Mouse (Mus musculus): ENCODE measurements at regions not wholly inside any gene's neighbourhood (a gene's known extent, or its start where the extent isn't known, plus 50 kb on each side); places are given as distances from the start of the nearest gene placed in this dataset.
A peak's percentile ranks its signal among the peaks of the same experiment; 100 is the strongest.

DNA sequence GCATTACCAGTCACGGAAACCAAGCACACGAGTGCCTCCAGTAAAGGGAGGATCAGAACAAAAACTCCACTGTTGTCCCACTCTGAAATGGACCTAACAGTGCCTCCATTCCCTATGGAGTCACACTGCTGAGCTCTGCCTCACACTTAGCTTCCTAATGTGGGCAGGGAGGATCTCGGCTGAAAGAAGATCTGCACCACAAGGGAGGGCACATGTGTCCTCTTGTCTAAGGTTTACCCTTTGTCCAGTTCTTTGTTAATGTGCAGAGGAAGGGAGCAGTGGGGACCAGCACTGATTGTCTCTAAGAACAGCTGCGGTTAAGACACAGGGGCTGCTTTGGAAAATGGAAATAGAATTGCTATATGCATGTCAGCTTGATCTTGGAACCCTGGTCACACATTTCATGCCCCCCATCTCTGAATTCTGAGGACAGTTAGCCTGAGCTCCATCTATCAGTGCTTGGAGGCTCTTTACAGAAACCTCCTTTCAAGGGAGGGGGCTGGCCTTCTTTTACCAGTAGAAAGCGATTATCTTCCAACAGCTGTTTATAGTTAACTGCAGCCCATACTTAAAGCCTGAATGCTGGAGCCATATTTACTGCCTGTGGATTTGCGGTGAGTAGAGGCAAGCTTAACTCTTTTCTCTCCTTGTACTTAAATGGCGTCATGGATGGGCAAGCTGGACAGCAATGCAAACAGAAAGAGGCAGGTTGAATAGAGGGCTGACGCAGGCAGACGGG is 485.5 kb upstream of the Cdh11 start:
- DNase-seq (ENCODE audit: low read depth, low spot score): no peak

DNA sequence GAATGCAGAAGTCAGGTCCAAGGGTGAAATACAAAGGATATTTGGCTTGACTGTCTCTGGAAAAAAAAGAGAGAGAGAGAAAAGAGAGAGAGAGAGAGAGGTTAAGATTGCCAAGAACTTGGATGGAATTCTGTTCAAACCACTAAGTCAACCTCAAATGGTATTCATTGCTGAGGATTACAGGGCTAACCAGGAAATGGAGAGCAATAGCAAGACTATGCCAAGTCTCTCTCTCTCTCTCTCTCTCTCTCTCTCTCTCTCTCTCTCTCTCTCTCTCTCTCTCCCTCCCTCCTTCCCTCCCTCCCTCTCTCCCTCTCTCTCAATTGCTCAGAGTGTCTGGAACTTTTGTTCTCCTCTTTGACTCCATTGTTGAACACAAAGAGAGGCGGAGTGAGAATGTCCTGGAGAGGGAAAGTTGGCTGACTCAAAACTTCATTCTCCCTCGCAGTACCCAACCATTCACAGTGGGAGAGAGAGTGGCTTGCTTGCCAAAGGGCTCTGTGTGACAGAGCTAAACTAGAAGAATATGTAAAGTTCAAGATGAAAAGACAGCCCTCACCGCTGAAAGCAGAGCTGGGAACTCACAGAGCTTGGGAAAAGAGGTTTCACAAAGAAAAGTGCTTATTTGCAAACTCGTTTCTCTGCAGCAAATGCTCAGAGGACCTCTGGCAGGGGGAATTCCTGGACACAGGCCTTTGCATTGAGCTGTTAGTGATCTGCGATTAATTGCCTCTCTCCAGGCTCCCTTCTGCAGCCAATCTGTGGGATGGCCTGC is 487.1 kb upstream of the Cdh11 start:
- peak; percentile 52 for DNase-seq (ENCODE audit: low read depth, low spot score)

DNA sequence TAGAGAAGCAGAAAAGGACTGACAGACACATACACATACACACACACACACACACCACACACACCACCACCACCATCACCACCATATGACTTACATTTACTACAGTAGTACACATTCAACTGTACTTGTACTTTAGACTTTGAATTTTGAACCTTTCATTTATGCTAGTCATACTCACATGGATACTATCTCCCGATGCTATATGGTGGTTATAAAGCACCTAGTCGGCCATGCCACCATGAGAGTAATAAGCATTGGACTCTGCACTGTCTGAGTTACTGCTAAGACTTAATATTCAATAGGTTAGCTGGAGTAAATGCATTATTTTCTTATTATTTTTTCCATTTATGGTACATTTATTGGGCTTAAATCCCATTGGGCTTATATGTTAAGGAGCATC is 488.0 kb upstream of the Cdh11 start:
- no peak for DNase-seq (ENCODE audit: low read depth, low spot score)

DNA sequence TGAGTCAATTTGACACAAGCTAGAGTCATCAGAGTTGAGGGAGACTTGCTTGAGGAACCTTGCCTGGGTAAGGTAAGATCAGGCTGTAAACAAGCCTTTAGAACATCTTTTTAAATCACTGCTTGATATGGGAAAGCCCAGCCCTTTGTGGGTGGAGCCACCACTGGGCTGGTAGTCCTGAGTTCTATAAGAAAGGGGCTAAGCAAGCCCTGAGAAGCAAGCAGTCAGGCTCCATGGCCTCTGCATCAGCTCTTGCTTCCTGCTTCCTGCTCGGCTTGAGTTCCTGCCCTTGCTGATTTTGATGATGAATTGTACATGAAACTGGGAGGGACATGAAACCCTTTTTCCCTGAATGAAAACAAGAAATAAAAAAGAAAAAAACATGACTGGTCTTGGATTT is 496.4 kb upstream of the Cdh11 start:
- DNase-seq (ENCODE audit: low read depth, low spot score): no peak

DNA sequence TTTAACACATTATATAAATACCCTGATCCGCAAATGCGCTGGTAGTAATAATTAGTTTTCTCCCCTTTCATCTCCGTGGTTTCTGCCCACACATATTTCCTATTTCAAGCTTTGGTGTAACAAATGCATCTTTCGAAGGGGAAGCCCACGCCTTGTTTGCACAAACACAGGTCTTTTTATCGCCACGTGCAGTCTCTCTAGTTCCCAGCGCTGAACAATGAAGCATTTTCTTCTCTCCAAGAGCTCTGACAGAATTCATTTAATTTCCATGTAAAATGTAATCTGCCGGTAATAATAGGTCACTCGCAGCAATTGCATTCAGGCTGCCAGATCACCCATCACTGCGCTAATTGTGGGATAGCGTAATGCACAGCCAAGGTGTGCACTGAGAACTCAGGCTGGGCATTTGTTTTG is 503.1 kb upstream of the Cdh11 start:
- no peak for DNase-seq (ENCODE audit: low read depth, low spot score)

DNA sequence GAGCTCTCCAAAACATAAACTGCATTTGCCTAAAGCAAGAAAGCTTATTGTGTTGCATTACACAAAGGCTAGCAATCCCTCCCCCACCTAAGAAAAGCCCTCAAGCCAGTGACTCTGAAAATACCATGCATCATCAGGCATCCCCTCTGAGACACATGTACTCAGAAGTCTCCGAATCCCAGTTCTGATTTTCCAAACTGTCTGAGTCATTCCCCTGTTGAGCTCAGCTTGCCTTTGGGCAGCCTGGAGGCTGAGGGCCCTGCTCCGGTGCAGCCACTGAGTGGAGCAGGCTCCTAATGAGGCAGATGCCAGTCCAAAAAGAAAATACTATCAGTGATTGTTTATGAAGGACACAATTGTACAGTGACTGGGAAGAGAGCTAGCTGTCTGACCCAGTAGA is 507.5 kb upstream of the Cdh11 start:
- no peak for DNase-seq (ENCODE audit: low read depth, low spot score)

DNA sequence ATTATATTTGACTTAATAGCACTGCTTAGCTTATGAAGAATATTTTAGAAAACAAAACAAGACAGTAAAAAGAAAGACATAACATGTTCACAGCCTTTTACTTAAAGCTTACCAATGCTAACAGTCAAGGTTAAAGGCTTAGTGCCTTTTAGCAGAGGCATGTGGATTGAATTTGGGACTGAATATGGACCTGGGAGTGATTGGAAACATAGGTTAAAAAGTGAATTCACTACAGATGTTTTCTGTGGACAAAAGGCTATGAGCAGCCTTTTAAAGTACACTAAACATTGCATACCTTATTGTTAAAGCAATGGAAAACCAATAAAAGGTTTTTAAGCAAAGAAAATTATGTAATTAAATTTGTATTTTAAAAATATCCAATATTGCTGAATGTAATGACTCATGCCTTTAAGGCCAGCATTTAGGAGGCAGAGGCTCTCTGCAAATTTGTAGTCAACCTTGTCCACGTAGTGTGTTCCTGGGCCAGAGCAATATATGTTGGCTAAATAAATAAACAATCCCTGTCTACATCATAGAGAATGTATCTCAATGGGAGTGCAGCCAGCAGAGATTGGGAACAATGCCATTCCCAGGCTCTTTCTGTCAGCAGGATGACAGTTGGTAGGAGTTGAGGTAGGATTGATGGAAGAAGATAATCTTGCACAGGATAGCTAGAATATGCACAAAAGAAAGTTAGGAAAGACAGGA is 521.2 kb upstream of the Cdh11 start:
- no peak for DNase-seq (ENCODE audit: low read depth, low spot score)

DNA sequence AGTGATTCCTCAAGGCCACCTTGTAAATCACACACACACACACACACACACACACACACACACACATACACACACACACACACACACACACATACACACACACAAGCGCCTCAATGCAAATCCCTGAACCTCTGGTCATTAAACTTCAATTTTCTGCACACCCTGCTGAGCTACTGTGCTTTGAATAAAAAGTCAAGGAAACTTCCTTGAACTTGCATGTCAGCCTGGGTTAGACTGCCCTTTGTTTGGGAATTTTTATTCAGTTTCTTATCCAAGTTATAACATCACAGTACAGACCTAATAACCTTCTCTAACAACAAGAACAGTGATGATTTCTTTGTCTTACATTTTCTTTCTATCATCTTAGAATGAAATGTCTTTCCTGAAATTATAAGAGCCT is 528.1 kb upstream of the Cdh11 start:
- no peak for DNase-seq (ENCODE audit: low read depth, low spot score)

DNA sequence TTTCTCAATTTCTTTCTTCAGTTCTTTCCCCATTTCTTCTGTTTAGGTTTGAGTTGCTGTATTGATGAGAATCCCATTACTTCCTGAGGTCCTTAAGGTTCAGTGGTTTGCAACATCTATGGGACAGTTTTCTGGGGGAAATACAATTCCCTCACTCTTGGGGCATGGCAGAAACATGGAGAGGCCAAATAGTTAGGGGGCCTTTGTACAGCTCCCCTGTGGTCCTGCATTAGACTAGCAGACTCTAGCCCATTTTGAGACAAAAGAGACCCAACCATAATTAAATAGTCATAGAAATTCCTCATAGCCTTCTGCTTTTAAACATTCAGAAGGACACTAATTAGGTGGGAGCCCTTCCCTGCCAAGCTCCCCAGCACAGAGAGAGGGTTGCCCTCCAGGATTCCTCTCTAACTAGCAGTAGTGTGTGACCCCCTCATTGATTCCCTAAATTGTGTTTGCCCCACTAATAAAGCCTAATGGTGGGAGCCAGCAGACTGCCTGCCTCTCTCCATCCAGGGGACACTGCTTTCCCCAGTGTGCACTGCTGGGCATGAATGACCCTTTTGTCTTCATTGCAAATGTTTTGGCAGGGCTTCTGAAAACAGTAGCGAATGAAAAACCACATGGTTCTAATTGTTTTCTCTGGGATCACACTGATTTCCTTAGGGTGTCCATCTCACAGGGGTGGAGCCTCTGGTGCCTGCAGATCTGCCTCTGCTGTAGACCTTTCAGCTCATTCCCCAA is 529.0 kb upstream of the Cdh11 start:
- DNase-seq (ENCODE audit: low read depth, low spot score): no peak

DNA sequence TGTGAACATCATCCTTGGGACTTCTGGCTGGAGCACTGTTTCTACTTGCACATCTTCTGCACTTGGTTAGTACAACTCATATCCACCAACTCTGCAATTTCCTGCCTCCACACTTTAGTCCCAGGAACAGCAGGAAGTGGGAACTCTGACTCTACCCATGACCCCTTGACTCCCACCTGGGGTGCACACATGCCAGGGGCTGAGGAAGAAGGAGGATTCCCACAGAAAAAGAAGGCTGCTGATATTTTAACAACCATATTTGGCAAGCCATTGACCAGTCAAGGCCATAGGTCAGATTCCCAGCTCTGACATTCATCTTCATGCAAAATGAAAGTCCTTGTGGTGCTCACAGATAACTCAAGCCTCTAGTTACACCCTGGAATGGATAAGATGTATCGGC is 530.3 kb upstream of the Cdh11 start:
- no peak for DNase-seq (ENCODE audit: low read depth, low spot score)

DNA sequence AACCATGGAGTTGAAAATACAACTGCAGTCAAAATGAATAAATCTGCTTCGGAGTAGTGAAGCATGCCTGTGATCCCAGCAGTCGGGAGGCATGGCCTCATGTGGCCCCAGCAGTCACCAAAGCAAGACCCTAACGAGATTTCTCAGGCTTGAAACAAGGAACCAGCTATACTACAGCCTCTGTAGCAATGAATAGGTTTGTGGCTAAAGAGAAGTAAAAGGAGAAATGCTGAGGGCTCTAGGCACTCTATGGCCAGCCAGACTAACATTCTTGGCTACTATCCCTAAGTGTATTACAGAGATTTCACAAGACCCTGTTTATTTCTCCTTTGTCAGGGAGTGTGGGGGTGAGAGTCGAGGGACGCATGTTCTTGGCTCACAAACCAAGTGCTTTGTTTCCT is 531.2 kb upstream of the Cdh11 start:
- no peak for DNase-seq (ENCODE audit: low read depth, low spot score)

DNA sequence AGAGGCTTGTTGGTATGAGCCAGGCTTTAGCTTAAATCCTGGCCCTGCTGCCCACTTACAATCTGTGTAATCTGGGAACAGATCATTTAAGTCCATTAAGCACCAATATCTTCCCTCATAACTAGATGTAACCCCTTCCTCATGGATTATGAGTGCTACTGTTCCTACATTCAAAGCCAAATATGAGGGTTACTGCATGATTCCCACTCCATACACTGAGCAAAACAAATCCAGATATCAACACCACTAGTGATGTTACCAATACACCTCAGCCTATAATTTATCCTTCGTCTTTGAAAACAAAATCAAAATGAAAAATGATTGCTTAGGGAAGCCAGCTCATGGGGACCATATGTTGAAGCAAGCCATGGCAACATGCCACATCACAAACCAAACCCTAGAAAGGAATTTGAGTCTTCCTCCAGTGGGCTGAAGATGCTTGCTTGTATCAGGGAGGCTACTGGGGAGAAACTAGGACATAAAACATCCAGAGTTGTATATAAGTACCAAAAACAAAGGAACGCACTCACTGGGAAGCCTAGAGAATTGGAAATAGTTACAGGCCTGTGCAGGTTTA is 531.8 kb upstream of the Cdh11 start:
- DNase-seq (ENCODE audit: low read depth, low spot score): no peak

DNA sequence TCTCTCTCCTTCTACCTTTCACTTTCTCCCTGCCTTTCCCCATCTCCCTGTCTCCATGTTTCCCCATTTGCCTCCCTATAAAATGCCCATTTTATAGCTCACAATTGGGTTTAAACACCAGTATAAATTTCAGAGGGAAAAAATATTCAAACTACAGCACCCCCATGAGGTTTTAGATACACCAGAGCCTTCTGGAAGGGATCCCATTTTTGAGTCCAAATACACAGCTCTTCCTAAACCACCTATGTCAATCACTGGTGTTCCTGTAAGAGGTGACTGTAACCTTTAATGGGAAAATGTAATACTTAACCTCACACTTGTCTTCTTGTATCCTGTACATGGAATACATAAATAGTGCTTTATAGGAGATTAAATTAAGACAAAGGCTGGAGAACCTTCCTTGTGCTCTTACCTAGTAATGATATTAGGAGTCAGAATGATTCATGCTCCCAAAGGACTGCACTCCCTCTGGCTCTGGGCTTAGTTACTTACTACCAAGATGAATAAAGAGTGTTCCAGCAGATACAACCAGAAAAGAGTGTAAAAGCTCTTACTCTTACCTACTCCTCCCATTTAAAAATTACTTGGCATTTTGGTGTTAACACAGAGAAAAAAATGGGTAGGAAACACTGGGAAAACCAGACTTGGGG is 538.7 kb upstream of the Cdh11 start:
- no peak for DNase-seq (ENCODE audit: low read depth, low spot score)

DNA sequence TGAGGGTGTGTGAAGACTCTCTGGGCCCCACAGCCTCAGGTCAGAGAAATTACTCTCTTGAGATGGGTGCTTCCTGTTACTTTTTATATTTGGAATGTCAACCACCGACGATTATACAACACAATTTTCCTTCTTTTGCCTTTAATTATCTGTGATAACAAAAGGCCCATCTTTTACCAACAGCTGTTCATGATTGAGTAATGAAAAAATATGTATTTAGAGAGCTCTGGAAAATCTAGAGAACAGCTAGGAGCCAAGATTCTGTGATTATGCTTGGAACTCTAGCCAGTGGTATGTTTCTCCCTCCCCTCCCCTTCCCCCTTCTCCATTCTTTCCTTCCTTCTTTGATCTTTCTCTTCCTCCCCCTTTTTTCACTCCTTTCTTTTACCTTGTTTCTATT is 546.0 kb upstream of the Cdh11 start:
- no peak for DNase-seq (ENCODE audit: low read depth, low spot score)

DNA sequence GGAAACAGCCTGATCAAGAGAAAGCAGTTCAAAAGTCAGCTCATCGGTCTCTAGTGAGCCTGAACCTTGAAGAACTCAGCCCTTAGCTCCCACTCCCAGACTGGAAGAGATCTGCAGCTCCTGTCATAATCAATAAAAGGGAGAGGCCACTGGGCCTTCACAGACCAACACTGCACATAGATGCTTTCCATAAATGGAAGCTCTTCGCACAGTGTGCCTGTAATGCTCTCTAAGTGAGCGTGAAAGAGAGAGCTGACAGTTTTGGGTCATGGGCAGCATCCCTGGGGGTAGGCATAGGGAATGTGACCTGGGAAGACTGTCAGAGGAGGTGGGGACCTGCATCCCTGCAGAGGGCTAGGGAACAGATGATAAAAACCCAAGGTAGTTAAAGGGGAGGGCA is 551.9 kb upstream of the Cdh11 start:
- DNase-seq (ENCODE audit: low read depth, low spot score): no peak

DNA sequence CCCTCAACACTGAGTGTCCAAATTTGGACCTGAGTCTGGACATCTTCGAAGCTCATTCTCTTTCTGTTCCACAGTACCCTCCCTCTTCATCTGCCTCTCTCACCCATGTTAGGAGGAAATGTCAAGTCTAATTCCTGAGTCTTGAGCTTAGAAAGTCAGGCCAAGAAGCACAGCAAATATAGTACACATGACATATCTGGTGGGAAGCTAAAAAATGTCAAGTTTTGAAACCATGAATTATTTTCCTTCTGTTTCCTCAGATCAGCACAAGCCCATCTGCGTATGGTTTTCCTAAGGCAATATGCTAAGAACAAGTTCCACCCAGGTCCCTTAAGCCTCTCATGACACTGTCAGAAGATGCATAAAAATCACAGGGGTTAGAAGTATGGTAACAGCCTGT is 553.6 kb upstream of the Cdh11 start:
- no peak for DNase-seq (ENCODE audit: low read depth, low spot score)

DNA sequence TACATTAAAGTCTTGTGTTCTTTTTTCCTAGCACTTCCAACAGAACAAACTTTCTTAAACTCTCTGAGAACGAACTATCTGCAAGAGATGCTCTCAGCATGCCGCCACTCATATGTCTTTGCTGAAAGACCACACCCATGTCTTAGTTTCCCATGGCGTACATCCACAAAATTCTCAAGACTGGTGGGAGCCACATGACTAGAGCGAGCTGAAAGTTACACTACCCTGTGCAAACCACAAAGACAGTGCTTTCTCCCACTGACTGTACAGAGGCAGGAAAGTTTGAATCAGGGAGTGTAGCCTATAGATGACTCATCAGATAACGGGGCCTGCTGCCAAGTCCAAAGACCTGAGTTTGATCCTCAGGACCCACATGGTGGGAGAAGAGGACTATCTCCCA is 554.5 kb upstream of the Cdh11 start:
- DNase-seq (ENCODE audit: low read depth, low spot score): no peak

DNA sequence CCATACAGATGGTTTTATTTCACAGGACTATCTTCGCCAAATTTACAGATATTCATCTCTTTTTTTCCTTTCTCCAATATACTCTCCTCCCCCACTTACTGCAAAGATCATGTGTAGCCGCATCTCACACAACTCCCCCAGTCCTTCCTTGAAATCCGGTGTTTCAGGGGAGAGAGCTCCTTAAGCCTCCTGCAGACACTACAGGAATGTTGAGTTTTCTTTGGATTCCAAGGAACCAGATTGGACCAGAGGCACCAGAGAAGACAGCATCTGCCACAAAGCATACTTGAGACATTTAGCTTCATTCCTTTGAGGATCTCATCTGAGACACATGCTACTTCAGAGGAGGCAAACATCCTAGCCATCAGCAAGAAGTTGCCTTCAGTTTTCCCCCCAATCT is 558.4 kb upstream of the Cdh11 start:
- no peak for DNase-seq (ENCODE audit: low read depth, low spot score)

DNA sequence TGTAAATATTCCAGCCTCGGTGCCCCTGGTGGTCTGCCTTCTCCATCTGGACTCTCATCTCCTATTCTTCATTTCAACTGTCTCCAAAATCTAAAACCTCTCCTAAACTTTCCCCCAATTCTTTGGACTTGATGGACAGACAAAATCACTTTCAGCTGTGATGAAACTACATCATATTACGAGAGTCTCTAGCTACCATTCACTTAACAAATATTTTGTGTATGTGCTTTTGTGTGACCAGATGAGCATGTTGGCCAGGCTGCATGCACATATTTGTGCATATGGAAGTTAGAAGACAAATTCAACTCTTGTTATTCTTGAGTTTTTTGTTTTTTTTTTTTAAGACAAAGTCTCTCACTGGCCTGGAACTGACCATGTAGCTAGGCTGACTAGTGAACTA is 559.4 kb upstream of the Cdh11 start:
- DNase-seq (ENCODE audit: low read depth, low spot score): no peak

DNA sequence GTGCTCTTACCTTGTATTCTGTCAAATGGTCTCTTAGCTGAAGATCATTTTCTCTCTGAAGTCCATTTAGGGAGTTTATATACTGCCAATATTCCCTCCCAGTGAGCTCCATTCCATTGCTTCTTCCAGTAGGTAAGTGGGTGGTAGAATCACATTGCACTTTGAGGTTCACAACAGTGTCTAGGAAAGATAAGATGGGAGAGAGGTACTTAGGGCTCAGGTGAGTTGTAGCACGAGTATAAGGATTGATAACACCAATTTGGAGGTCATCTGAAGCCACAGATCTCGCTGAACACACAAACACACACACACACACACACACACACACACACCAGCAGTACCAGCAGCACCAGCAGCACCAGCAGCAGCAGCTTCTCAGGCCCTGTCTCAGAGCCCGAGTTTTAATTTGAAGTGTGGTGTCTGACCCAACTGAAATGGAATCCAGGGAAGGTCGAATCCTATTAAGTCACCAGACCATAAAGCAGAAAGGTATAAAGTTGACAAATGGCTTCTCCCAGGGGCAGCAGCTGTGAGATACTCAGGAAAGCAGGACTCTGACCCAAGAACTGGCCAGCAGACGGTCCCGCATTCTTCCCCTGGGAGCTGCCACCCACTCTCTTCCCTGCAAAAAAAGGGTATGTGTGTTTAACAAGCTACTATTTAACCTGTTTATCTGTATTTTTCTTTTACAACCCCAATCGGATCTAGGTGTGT is 561.9 kb upstream of the Cdh11 start:
- DNase-seq (ENCODE audit: low read depth, low spot score): no peak

DNA sequence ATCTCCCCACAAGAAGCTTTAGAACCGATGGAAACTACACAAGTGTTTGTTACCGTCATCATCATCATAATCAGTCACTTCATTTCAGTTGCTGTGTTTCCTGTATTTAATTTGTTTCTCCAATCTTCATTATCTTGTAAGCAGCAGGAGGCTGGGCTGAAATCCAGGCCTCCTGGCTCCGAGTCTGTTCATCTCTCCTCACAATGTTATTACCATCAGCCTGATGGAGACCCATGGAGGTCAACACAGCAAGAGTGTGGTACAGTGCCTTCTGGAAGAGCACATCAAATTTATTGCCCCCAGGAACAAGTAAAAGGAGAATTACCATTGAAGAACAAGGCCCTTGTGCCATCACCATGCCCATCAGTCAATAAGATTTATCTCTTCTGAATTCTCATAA is 576.3 kb upstream of the Cdh11 start:
- DNase-seq (ENCODE audit: low read depth, low spot score): no peak
